Mouse (Mus musculus): ENCODE data around the gene Exosc5. TPM values are rescaled to one million over a fixed set of nuclear protein-coding genes. Genes with fewer than 3 reads are reported as not detected.
A peak's percentile ranks its signal among the peaks of the same experiment; 100 is the strongest.

Exosc5 gene
- polyA plus RNA-seq, 1 experiment from 2014 or later = 39.5 TPM

GRCm38 (mm10) chr7:25681341-25682231 is 22.6 kb downstream of the Exosc5 start:
- H3K27me3 ChIP-seq (replicated peaks; ENCODE audit: control insufficient read depth, insufficient read depth, low read length) = peaks cover 16% of the 10 kb centered on the region
- peak overlapping the region; percentile 77 for H3K9ac ChIP-seq (ENCODE audit: low read depth, low read length)
- H3K27ac ChIP-seq (ENCODE audit: low read depth, low read length) = peak overlapping the region; percentile 98
- peaks cover 2% of the 10 kb centered on the region; the same call in 1 of the 2 replicates for H3K36me3 ChIP-seq (ENCODE audit: control insufficient read depth, insufficient read depth, low read length)
- peaks cover 12% of the 10 kb centered on the region for H3K4me1 ChIP-seq (ENCODE audit: control insufficient read depth, insufficient read depth, low read depth, low read length)
- H3K9me3 ChIP-seq (ENCODE audit: control insufficient read depth, low read length) = no peaks in the 10 kb centered on the region
- no peak; the same call in 1 of the 2 replicates for ATAC-seq
- peak overlapping the region; percentile 59 for H3K4me2 ChIP-seq (ENCODE audit: low read length)
- WGBS = 55% methylated on average over 15 of the region's 15 CpGs
- H3K4me3 ChIP-seq (ENCODE audit: low read length) = peak overlapping the region; percentile 77

DNA sequence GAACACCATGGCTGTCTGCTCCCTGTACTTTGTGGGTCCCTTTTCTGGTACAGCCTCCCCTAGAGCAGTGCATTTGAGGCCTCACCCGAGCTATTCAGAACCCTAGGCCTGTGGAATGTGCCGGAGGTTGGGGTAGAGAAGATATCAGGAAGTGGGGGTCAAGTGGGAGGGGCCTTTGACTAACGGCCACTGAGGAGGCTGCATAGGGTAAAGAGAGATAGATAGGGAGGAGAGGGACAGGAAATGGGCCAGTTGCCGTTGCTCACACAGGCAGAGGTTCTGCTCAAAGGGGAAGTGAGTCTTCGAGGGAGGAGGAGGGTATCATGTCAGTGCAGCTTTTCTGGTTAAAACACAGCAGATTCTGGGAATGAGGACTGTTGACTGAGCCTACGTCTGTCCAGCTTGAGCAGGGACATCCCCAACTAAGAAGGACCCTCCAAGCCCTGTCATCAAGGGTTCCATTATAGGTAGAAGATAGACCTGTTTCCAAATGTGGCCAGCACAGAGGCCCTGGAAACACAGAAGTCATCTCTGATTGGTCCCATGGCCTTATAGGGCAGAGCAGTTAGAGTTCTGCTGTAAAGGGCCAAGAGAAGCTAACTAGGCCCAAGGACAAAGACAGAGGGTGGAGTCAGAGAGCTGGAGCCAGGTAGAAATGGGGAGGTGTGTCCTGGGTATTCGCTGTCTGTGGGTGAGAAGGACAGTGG is 24.7 kb downstream of the Exosc5 start:
- Histone ChIP-seq H3K36me3 (ENCODE audit: control insufficient read depth, insufficient read depth, low read length) (peaks cover 2% of the 10 kb centered on the region; the same call in 1 of the 2 replicates), H3K9me3 (ENCODE audit: control insufficient read depth, low read length) (no peaks in the 10 kb centered on the region), H3K9ac (ENCODE audit: low read depth, low read length) (no peak overlapping the region), H3K27me3 (replicated peaks; ENCODE audit: control insufficient read depth, insufficient read depth, low read length) (peaks cover 32% of the 10 kb centered on the region), H3K27ac (ENCODE audit: low read depth, low read length) (no peak overlapping the region), H3K4me1 (ENCODE audit: control insufficient read depth, insufficient read depth, low read depth, low read length) (peaks cover 33% of the 10 kb centered on the region), H3K4me3 (ENCODE audit: low read length) (no peak overlapping the region), H3K4me2 (ENCODE audit: low read length) (no peak overlapping the region)
- 81% methylated on average over 7 of the region's 7 CpGs for WGBS
- no peak for ATAC-seq

DNA sequence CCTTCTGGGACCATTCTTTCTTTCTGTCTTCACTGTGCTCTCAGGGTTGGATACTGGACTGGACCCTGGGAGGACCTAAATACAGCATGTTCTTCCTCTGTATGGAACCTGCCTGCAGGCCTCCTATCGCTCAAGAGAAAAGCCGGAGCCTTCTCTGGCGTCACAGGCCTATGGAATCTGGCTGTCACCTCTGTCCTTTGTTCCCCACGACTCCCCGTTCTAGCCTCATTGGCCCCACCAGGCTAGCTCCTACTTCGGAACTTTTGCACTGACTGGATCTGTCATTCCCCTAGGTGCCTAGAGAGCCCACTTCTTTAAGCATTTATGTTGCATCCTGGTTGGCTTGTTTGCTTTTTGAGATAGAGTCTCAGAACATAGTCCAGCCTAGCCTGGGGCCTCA is 25.7 kb downstream of the Exosc5 start:
- ATAC-seq = no peak
- Histone ChIP-seq H3K27me3 (replicated peaks; ENCODE audit: control insufficient read depth, insufficient read depth, low read length) (peaks cover 33% of the 10 kb centered on the region), H3K9ac (ENCODE audit: low read depth, low read length) (no peak overlapping the region), H3K27ac (ENCODE audit: low read depth, low read length) (no peak overlapping the region), H3K4me1 (ENCODE audit: control insufficient read depth, insufficient read depth, low read depth, low read length) (peaks cover 40% of the 10 kb centered on the region), H3K9me3 (ENCODE audit: control insufficient read depth, low read length) (no peaks in the 10 kb centered on the region), H3K4me2 (ENCODE audit: low read length) (no peak overlapping the region), H3K4me3 (ENCODE audit: low read length) (no peak overlapping the region), H3K36me3 (ENCODE audit: control insufficient read depth, insufficient read depth, low read length) (peaks cover 2% of the 10 kb centered on the region; the same call in 1 of the 2 replicates)
- 86% methylated on average over 6 of the region's 6 CpGs for WGBS

DNA sequence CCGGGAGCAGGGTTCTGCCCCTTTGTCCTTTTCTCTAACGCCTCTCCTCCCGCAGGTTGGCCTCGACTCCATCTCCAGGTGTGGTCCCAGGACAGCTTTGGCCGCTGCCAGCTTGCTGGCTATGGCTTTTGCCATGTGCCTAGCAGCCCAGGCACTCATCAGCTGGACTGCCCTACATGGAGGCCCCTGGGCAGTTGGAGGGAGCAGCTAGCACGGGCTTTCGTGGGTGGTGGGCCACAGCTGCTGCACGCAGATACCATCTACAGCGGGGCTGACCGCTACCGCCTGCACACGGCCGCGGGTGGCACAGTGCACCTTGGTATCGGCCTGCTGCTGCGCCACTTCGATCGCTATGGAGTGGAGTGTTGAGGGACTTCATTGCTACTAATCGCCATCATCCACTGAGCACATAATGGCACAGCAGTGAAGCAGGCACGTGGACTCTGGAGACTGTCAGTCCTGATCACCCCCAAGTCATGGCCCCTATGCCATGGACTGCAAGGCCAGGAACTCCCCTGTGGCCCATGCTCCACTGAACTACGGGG is 27.0 kb downstream of the Exosc5 start:
- peaks cover 43% of the 10 kb centered on the region for H3K27me3 ChIP-seq (replicated peaks; ENCODE audit: control insufficient read depth, insufficient read depth, low read length)
- 68% methylated on average over 21 of the region's 21 CpGs for WGBS
- H3K36me3 ChIP-seq (ENCODE audit: control insufficient read depth, insufficient read depth, low read length) = peaks cover 2% of the 10 kb centered on the region; the same call in 1 of the 2 replicates
- no peak overlapping the region for H3K4me2 ChIP-seq (ENCODE audit: low read length)
- H3K9me3 ChIP-seq (ENCODE audit: control insufficient read depth, low read length) = peaks cover 1% of the 10 kb centered on the region; the same call in 1 of the 2 replicates
- no peak overlapping the region for H3K9ac ChIP-seq (ENCODE audit: low read depth, low read length)
- H3K4me3 ChIP-seq (ENCODE audit: low read length) = no peak overlapping the region
- H3K27ac ChIP-seq (ENCODE audit: low read depth, low read length) = no peak overlapping the region
- no peak for ATAC-seq
- peaks cover 36% of the 10 kb centered on the region for H3K4me1 ChIP-seq (ENCODE audit: control insufficient read depth, insufficient read depth, low read depth, low read length)

GRCm38 (mm10) chr7:25686680-25687531 is 27.9 kb downstream of the Exosc5 start, which contains the start of gene Tgfb1:
Gene Tgfb1 (plus strand): TSS chr7:25687002.
- H3K4me3 ChIP-seq (ENCODE audit: low read length) = peak within 1 kb of the TSS; percentile 49
- H3K9ac ChIP-seq (ENCODE audit: low read depth, low read length) = peak within 1 kb of the TSS; percentile 68
- peak within 1 kb of the TSS; percentile 51; the same call in 1 of the 2 replicates for H3K27ac ChIP-seq (ENCODE audit: low read depth, low read length)
- H3K9me3 ChIP-seq (ENCODE audit: control insufficient read depth, low read length) = peaks cover 3% of the 10 kb centered on the region; the same call in 1 of the 2 replicates
- H3K36me3 ChIP-seq (ENCODE audit: control insufficient read depth, insufficient read depth, low read length) = peaks cover 2% of the 10 kb centered on the region; the same call in 1 of the 2 replicates
- under 1% methylated on average over 46 of the region's 69 CpGs for WGBS
- peak within 1 kb of the TSS; percentile 66 for H3K4me2 ChIP-seq (ENCODE audit: low read length)
- peaks cover 32% of the 10 kb centered on the region for H3K4me1 ChIP-seq (ENCODE audit: control insufficient read depth, insufficient read depth, low read depth, low read length)
- ATAC-seq = peak; percentile 25; the same call in 1 of the 2 replicates
- H3K27me3 ChIP-seq (replicated peaks; ENCODE audit: control insufficient read depth, insufficient read depth, low read length) = peaks cover 48% of the 10 kb centered on the region

DNA sequence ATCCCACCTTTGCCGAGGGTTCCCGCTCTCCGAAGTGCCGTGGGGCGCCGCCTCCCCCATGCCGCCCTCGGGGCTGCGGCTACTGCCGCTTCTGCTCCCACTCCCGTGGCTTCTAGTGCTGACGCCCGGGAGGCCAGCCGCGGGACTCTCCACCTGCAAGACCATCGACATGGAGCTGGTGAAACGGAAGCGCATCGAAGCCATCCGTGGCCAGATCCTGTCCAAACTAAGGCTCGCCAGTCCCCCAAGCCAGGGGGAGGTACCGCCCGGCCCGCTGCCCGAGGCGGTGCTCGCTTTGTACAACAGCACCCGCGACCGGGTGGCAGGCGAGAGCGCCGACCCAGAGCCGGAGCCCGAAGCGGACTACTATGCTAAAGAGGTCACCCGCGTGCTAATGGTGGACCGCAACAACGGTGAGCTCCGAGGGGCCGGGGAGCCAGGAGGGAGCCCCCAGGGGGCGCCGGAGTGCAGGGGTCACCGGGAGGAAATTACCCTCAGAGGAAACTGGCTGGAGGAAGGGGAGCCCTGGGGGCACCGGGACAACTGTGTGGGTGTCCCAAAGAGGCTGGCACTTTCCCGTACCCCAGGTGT is 28.9 kb downstream of the Exosc5 start:
- peak overlapping the region; percentile 66 for H3K4me2 ChIP-seq (ENCODE audit: low read length)
- peaks cover 48% of the 10 kb centered on the region for H3K27me3 ChIP-seq (replicated peaks; ENCODE audit: control insufficient read depth, insufficient read depth, low read length)
- peaks cover 3% of the 10 kb centered on the region; the same call in 1 of the 2 replicates for H3K9me3 ChIP-seq (ENCODE audit: control insufficient read depth, low read length)
- H3K27ac ChIP-seq (ENCODE audit: low read depth, low read length) = peak overlapping the region; percentile 17; the same call in 1 of the 2 replicates
- H3K4me3 ChIP-seq (ENCODE audit: low read length) = peak overlapping the region; percentile 49
- WGBS = under 1% methylated on average over 47 of the region's 47 CpGs
- peaks cover 28% of the 10 kb centered on the region for H3K4me1 ChIP-seq (ENCODE audit: control insufficient read depth, insufficient read depth, low read depth, low read length)
- peak overlapping the region; percentile 57 for H3K9ac ChIP-seq (ENCODE audit: low read depth, low read length)
- peaks cover 2% of the 10 kb centered on the region; the same call in 1 of the 2 replicates for H3K36me3 ChIP-seq (ENCODE audit: control insufficient read depth, insufficient read depth, low read length)
- no peak for ATAC-seq

GRCm38 (mm10) chr7:25688810-25689586 is 30.0 kb downstream of the Exosc5 start:
- Histone ChIP-seq H3K4me2 (ENCODE audit: low read length) (peak overlapping the region; percentile 66), H3K4me3 (ENCODE audit: low read length) (peak overlapping the region; percentile 49), H3K27me3 (replicated peaks; ENCODE audit: control insufficient read depth, insufficient read depth, low read length) (peaks cover 48% of the 10 kb centered on the region), H3K4me1 (ENCODE audit: control insufficient read depth, insufficient read depth, low read depth, low read length) (peaks cover 28% of the 10 kb centered on the region), H3K9ac (ENCODE audit: low read depth, low read length) (peak overlapping the region; percentile 48), H3K9me3 (ENCODE audit: control insufficient read depth, low read length) (peaks cover 3% of the 10 kb centered on the region; the same call in 1 of the 2 replicates), H3K27ac (ENCODE audit: low read depth, low read length) (no peak overlapping the region), H3K36me3 (ENCODE audit: control insufficient read depth, insufficient read depth, low read length) (no peaks in the 10 kb centered on the region)
- 2% methylated on average over 40 of the region's 52 CpGs for WGBS
- peak; percentile 56 for ATAC-seq

Measured in hindbrain, embryonic 16.5 days (tissue).